Mouse (Mus musculus) midbrain, embryonic 15.5 days (tissue): ENCODE data around the gene Dsel. TPM values are rescaled to one million over a fixed set of nuclear protein-coding genes. Genes with fewer than 3 reads are reported as not detected.

Source experiments
- ATAC-seq: fragments of 200-750 bp; cut with Nextera tagmentation; replicated peaks from 2 replicates; pipeline ENCODE4 v1.8.0; 2017; ENCODE audit warnings: moderate TSS enrichment
- H3K27ac ChIP-seq: fragments of 300-500 bp; sonication (generic); 2 replicates; pipeline ENCODE4 v1.5.1; 2015; ENCODE audit warnings: mild to moderate bottlenecking, inconsistent platforms
- H3K27me3 ChIP-seq: fragments of 300-500 bp; sonication (generic); replicated peaks from 2 replicates; pipeline ENCODE4 v1.6.1; 2015; ENCODE audit warnings: inconsistent platforms
- H3K36me3 ChIP-seq: fragments of 300-500 bp; sonication (generic); replicated peaks from 2 replicates; pipeline ENCODE4 v1.6.1; 2015; ENCODE audit warnings: inconsistent platforms
- H3K4me1 ChIP-seq: fragments of 300-500 bp; sonication (generic); 2 replicates; pipeline ENCODE4 v1.6.1; 2015; ENCODE audit warnings: inconsistent platforms
- H3K4me2 ChIP-seq: fragments of 300-500 bp; sonication (generic); 2 replicates; pipeline ENCODE4 v1.6.1; 2015; ENCODE audit warnings: inconsistent platforms, mild to moderate bottlenecking, moderate library complexity
- H3K4me3 ChIP-seq: fragments of 300-500 bp; sonication (generic); 2 replicates; pipeline ENCODE4 v1.5.1; 2015; ENCODE audit warnings: mild to moderate bottlenecking, inconsistent platforms
- H3K9ac ChIP-seq: fragments of 300-500 bp; sonication (generic); 2 replicates; pipeline ENCODE4 v1.6.1; 2015; ENCODE audit warnings: mild to moderate bottlenecking, inconsistent platforms
- H3K9me3 ChIP-seq: fragments of 300-500 bp; sonication (generic); 2 replicates; pipeline ENCODE4 v1.6.1; 2016; ENCODE audit warnings: inconsistent platforms
- WGBS: fragments of 180-500 bp; shearing (Covaris S2); methylation state at CpG from one replicate; pipeline ENCODE4 v1.1.7; 2015; ENCODE audit warnings: mixed read lengths; 5-methylcytosine and 5-hydroxymethylcytosine counted together
- polyA plus RNA-seq: library from polyadenylated mRNA; unstranded; fragments of >200 nt; fragmentation: Nextera tagmentation; extraction: Ambion mirVana; gene quantifications from 2 replicates; pipeline ENCODE4 v1.2.1, GENCODE M21; 2015

The Dsel gene
- 10.0 and 10.7 TPM in 2 replicates for polyA plus RNA-seq

DNA sequence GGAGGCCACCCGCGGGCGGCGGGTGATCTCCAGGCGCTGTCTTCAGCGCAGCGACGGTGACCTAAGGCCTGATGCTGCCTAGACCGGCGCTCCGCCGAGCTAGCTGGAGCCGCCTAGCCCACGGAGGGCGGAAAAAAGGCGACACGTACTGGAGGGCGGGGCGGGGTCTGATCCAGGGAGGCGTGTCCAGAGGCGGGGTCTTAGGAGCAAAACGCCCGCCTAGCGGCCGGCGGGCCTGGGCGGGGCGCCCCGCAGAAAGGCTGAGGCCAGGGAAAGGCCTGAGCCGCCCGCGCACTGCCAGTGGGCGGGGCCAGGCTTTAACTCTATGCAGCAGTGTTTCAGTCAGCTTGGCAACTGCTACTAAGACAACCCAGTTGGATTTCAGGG lies at the start of gene Dsel:
Gene Dsel (minus strand): TSS at position 140 of the 387 bp plus-strand sequence.
- Histone ChIP-seq H3K27me3 (no peaks in the 10 kb centered on the region), H3K36me3 (no peaks in the 10 kb centered on the region), H3K9me3 (no peaks in the 10 kb centered on the region), H3K27ac (peak within 1 kb of the TSS; percentile 83), H3K4me3 (peak within 1 kb of the TSS; percentile 52), H3K4me2 (peak within 1 kb of the TSS; percentile 72), H3K9ac (peak within 1 kb of the TSS; percentile 72), H3K4me1 (peaks cover 3% of the 10 kb centered on the region; the same call in 1 of the 2 replicates)
- peak; percentile 99 for ATAC-seq
- WGBS: under 1% methylated on average over 33 of the region's 33 CpGs

DNA sequence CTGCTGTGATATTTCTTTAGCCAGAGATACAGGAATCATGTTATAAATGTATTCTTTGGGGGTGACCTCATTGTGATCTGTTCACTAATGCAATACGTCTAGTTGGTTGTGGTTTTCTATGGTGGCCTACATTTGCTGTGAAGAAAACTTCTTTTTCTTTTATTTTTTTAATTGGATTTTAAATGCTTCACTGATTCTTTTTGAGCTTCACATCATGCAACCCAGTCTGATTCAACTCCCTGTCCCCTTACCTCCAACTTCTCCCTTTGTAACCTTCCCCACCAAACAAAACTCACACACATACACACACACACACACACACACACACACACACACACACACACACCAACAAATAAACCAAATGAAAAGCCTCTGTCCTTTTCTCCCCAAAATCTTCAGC lies 46.7 kb upstream of the Dsel start:
- Histone ChIP-seq H3K4me3 (no peak overlapping the region), H3K4me2 (no peak overlapping the region), H3K4me1 (no peaks in the 10 kb centered on the region), H3K9me3 (no peaks in the 10 kb centered on the region), H3K36me3 (no peaks in the 10 kb centered on the region), H3K9ac (no peak overlapping the region), H3K27ac (no peak overlapping the region), H3K27me3 (no peaks in the 10 kb centered on the region)
- ATAC-seq: no peak
- 10% methylated on average over 1 of the region's 1 CpGs for WGBS

GRCm38 (mm10) chr1:111883336-111883735 lies 18.6 kb upstream of the Dsel start:
- ATAC-seq: no peak
- H3K4me1 ChIP-seq: no peaks in the 10 kb centered on the region
- no peaks in the 10 kb centered on the region for H3K36me3 ChIP-seq
- no peak overlapping the region for H3K9ac ChIP-seq
- WGBS: 89% methylated on average over 3 of the region's 3 CpGs
- no peak overlapping the region for H3K4me2 ChIP-seq
- H3K4me3 ChIP-seq: no peak overlapping the region
- H3K27me3 ChIP-seq: no peaks in the 10 kb centered on the region
- H3K9me3 ChIP-seq: no peaks in the 10 kb centered on the region
- no peak overlapping the region for H3K27ac ChIP-seq

DNA sequence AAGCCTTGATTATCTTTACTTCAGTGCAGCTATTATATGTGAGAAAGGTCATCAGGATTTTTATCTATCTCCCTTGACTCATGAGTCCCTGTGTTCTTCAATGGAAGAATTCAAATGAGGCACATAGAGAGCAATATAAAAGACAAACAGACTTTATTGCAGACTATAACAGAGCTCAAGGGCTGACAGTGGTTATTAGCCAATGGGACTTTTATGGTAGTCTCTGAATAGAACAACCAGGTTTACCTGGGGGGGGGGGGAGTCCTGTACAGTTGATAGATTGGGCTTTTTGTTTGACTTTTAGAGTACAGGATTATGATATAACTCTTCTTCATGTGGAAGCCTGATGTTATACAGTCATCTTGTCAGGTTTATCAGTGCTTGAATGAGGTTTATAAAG lies 11.1 kb upstream of the Dsel start:
- H3K27me3 ChIP-seq: no peaks in the 10 kb centered on the region
- no peak overlapping the region for H3K4me3 ChIP-seq
- no peaks in the 10 kb centered on the region for H3K4me1 ChIP-seq
- ATAC-seq: no peak
- no peak overlapping the region for H3K9ac ChIP-seq
- no peak overlapping the region for H3K27ac ChIP-seq
- H3K36me3 ChIP-seq: no peaks in the 10 kb centered on the region
- no peak overlapping the region for H3K4me2 ChIP-seq
- no peaks in the 10 kb centered on the region for H3K9me3 ChIP-seq

GRCm38 (mm10) chr1:111873196-111873595 lies 8.5 kb upstream of the Dsel start:
- Histone ChIP-seq H3K27me3 (no peaks in the 10 kb centered on the region), H3K4me1 (no peaks in the 10 kb centered on the region), H3K9me3 (no peaks in the 10 kb centered on the region), H3K27ac (no peak overlapping the region), H3K36me3 (no peaks in the 10 kb centered on the region), H3K9ac (no peak overlapping the region), H3K4me3 (no peak overlapping the region), H3K4me2 (no peak overlapping the region)
- ATAC-seq: no peak

- Histone ChIP-seq H3K27me3 (no peaks in the 10 kb centered on the region), H3K4me2 (peak overlapping the region; percentile 72), H3K27ac (peak overlapping the region; percentile 83; the same call in 1 of the 2 replicates)
Observed at GRCm38 (mm10) chr1:111865467-111865866, 749 bp upstream of the Dsel start.

GRCm38 (mm10) chr1:111864063-111864778 lies 497 bp downstream of the Dsel start:
- under 1% methylated on average over 41 of the region's 41 CpGs for WGBS
- Histone ChIP-seq H3K36me3 (no peaks in the 10 kb centered on the region), H3K4me3 (peak overlapping the region; percentile 52), H3K9me3 (no peaks in the 10 kb centered on the region), H3K4me1 (peaks cover 3% of the 10 kb centered on the region; the same call in 1 of the 2 replicates), H3K4me2 (peak overlapping the region; percentile 72), H3K27me3 (no peaks in the 10 kb centered on the region), H3K27ac (peak overlapping the region; percentile 83), H3K9ac (peak overlapping the region; percentile 72)
- peak; percentile 90 for ATAC-seq

More at GRCm38 (mm10) chr1:111865467-111865866, 749 bp upstream of the Dsel start:
- peaks cover 3% of the 10 kb centered on the region; the same call in 1 of the 2 replicates for H3K4me1 ChIP-seq
- H3K9me3 ChIP-seq: no peaks in the 10 kb centered on the region
- ATAC-seq: no peak
- no peaks in the 10 kb centered on the region for H3K36me3 ChIP-seq
- H3K9ac ChIP-seq: no peak overlapping the region
- peak overlapping the region; percentile 52; the same call in 1 of the 2 replicates for H3K4me3 ChIP-seq
- 69% methylated on average over 2 of the region's 2 CpGs for WGBS

DNA sequence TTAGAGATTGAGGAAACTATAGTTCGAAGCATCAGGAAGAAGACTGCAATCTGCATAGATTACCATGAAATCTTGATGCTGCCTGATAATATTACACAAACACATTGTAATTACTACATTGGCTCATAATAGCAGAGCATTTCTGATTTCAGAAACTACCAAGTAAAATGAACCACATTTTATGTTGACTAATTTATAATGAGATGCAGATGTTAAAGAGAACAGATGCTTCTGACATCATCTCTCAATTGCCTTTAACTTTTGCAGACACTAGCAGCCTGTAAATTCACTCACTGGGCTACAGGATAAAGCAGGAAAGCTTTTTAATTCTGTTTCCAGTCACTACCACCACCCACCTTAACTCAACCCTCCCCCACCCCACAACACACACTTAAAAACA lies 6.9 kb downstream of the Dsel start:
- no peaks in the 10 kb centered on the region for H3K36me3 ChIP-seq
- ATAC-seq: no peak
- no peak overlapping the region for H3K9ac ChIP-seq
- H3K27me3 ChIP-seq: no peaks in the 10 kb centered on the region
- no peaks in the 10 kb centered on the region for H3K9me3 ChIP-seq
- no peak overlapping the region for H3K4me3 ChIP-seq
- no peak overlapping the region for H3K4me2 ChIP-seq
- no peak overlapping the region for H3K27ac ChIP-seq
- 89% methylated on average over 1 of the region's 1 CpGs for WGBS
- peaks cover 3% of the 10 kb centered on the region; the same call in 1 of the 2 replicates for H3K4me1 ChIP-seq

DNA sequence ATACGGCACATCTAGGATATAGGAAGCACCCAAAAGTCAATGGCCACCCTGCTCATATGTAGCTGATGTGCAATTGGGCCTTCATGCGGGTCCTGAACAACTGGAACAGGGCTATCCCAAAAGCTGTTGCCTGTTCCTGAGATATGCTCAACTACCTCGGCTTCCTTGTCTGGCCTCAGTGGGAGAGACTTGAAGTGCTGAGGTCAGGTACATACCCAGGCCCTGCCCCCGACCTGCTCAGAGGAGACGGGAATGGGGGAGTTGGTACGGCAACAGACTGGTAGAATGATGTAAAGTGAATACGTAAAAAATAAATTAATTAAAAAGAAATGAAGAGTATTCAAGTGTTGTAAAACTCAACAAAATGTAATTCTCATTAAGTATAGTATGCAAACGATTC lies 12.3 kb downstream of the Dsel start:
- Histone ChIP-seq H3K27ac (no peak overlapping the region), H3K36me3 (no peaks in the 10 kb centered on the region), H3K9ac (no peak overlapping the region), H3K4me1 (no peaks in the 10 kb centered on the region), H3K9me3 (no peaks in the 10 kb centered on the region), H3K27me3 (no peaks in the 10 kb centered on the region), H3K4me2 (no peak overlapping the region), H3K4me3 (no peak overlapping the region)
- ATAC-seq: no peak
- WGBS: 90% methylated on average over 8 of the region's 8 CpGs

DNA sequence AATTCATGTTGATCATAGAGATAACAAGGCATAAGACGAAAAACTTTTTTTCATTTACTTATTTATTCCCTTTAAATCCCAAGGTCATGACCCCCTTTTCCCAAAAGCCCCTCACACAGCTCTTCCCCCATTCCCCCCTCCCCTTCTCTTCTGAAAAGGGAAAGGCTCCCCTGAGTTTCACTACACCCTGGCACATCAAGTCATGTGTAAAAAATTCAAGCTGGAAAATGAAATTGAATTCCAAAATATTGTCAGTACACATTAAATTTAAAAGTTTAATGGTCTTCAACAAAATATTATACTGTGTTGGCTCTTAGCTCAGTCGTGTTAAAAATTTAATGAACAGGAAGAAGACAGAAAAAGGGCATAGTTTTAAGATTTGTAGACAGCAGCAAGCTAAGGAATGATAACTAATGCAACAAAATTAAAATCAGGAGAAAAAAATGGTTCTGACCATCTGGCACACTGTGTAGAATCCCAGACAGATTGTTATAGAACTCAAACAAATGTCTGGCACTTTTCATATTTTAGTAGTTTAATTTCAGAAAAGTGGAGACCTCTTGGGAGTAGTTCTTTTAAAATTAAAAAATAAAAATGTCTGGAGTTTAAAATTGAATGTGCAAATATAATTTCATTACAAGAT lies 31.0 kb downstream of the Dsel start:
- no peak for ATAC-seq
- H3K4me3 ChIP-seq: no peak overlapping the region
- no peak overlapping the region for H3K9ac ChIP-seq
- no peaks in the 10 kb centered on the region for H3K9me3 ChIP-seq
- H3K36me3 ChIP-seq: no peaks in the 10 kb centered on the region
- WGBS: 71% methylated on average over 2 of the region's 2 CpGs
- H3K4me1 ChIP-seq: no peaks in the 10 kb centered on the region
- no peaks in the 10 kb centered on the region for H3K27me3 ChIP-seq
- no peak overlapping the region for H3K4me2 ChIP-seq
- H3K27ac ChIP-seq: no peak overlapping the region
